Mouse (Mus musculus): ENCODE measurements at regions not wholly inside any gene's neighbourhood (a gene's known extent, or its start where the extent isn't known, plus 50 kb on each side); places are given as distances from the start of the nearest gene placed in this dataset.

- Histone ChIP-seq H3K27me3 (ENCODE audit: low read depth, poor library complexity, severe bottlenecking) (no peaks in the 10 kb centered on the region), H3K4me3 (no peak overlapping the region), H3K4me1 (peaks cover 5% of the 10 kb centered on the region; the same call in 1 of the 2 replicates), H3K9me3 (replicated peaks) (no peaks in the 10 kb centered on the region), H3K36me3 (no peaks in the 10 kb centered on the region), H3K27ac (no peak overlapping the region)
- no peak for DNase-seq (ENCODE audit: low spot score)
These were observed 301.2 kb upstream of the Chl1 start for GRCm38 (mm10) chr6:103209202-103209601.

- H3K9me3 ChIP-seq (replicated peaks): no peaks in the 10 kb centered on the region
- H3K4me1 ChIP-seq: peaks cover 5% of the 10 kb centered on the region; the same call in 1 of the 2 replicates
- no peak for DNase-seq (ENCODE audit: low spot score)
- 69% methylated on average over 6 of the region's 6 CpGs for WGBS
- no peak overlapping the region for H3K4me3 ChIP-seq
- H3K27me3 ChIP-seq (ENCODE audit: low read depth, poor library complexity, severe bottlenecking): no peaks in the 10 kb centered on the region
- H3K36me3 ChIP-seq: no peaks in the 10 kb centered on the region
- H3K27ac ChIP-seq: no peak overlapping the region
These were observed 297.2 kb upstream of the Chl1 start for GRCm38 (mm10) chr6:103213160-103213559.

- Histone ChIP-seq H3K4me1 (no peaks in the 10 kb centered on the region), H3K27ac (no peak overlapping the region), H3K36me3 (no peaks in the 10 kb centered on the region), H3K27me3 (ENCODE audit: low read depth, poor library complexity, severe bottlenecking) (no peaks in the 10 kb centered on the region), H3K4me3 (no peak overlapping the region), H3K9me3 (replicated peaks) (no peaks in the 10 kb centered on the region; the same call in 1 of the 2 replicates)
- no peak for DNase-seq (ENCODE audit: low spot score)
These were observed 273.5 kb upstream of the Chl1 start for GRCm38 (mm10) chr6:103236896-103237295.

- 87% methylated on average over 5 of the region's 5 CpGs for WGBS
- H3K36me3 ChIP-seq: no peaks in the 10 kb centered on the region
- no peak overlapping the region for H3K27ac ChIP-seq
- H3K4me1 ChIP-seq: no peaks in the 10 kb centered on the region
- no peak overlapping the region for H3K4me3 ChIP-seq
- H3K27me3 ChIP-seq (ENCODE audit: low read depth, poor library complexity, severe bottlenecking): no peaks in the 10 kb centered on the region
- DNase-seq (ENCODE audit: low spot score): no peak
- no peaks in the 10 kb centered on the region for H3K9me3 ChIP-seq (replicated peaks)
These were observed 241.4 kb upstream of the Chl1 start for GRCm38 (mm10) chr6:103268984-103269383.

GRCm38 (mm10) chr6:103272216-103272615, 238.2 kb upstream of the Chl1 start:
- Histone ChIP-seq H3K4me3 (no peak overlapping the region), H3K27me3 (ENCODE audit: low read depth, poor library complexity, severe bottlenecking) (no peaks in the 10 kb centered on the region), H3K36me3 (no peaks in the 10 kb centered on the region), H3K27ac (no peak overlapping the region), H3K9me3 (replicated peaks) (no peaks in the 10 kb centered on the region), H3K4me1 (no peaks in the 10 kb centered on the region)
- no peak for DNase-seq (ENCODE audit: low spot score)
- WGBS: 79% methylated on average over 3 of the region's 3 CpGs

- Histone ChIP-seq H3K27me3 (ENCODE audit: low read depth, poor library complexity, severe bottlenecking) (no peaks in the 10 kb centered on the region), H3K4me1 (no peaks in the 10 kb centered on the region), H3K9me3 (replicated peaks) (no peaks in the 10 kb centered on the region), H3K36me3 (no peaks in the 10 kb centered on the region), H3K27ac (no peak overlapping the region), H3K4me3 (no peak overlapping the region)
- WGBS: 71% methylated on average over 4 of the region's 4 CpGs
- DNase-seq (ENCODE audit: low spot score): no peak
These were observed 235.3 kb upstream of the Chl1 start for GRCm38 (mm10) chr6:103275071-103275470.

- no peaks in the 10 kb centered on the region for H3K27me3 ChIP-seq (ENCODE audit: low read depth, poor library complexity, severe bottlenecking)
- no peaks in the 10 kb centered on the region for H3K36me3 ChIP-seq
- H3K27ac ChIP-seq: no peak overlapping the region
- H3K9me3 ChIP-seq (replicated peaks): no peaks in the 10 kb centered on the region
- WGBS: 23% methylated on average over 2 of the region's 2 CpGs
- H3K4me1 ChIP-seq: no peaks in the 10 kb centered on the region
- DNase-seq (ENCODE audit: low spot score): no peak
- no peak overlapping the region for H3K4me3 ChIP-seq
These were observed 234.9 kb upstream of the Chl1 start for GRCm38 (mm10) chr6:103275476-103275875.

- Histone ChIP-seq H3K27ac (no peak overlapping the region), H3K4me1 (no peaks in the 10 kb centered on the region), H3K27me3 (ENCODE audit: low read depth, poor library complexity, severe bottlenecking) (no peaks in the 10 kb centered on the region), H3K36me3 (no peaks in the 10 kb centered on the region), H3K4me3 (no peak overlapping the region), H3K9me3 (replicated peaks) (no peaks in the 10 kb centered on the region)
- 79% methylated on average over 6 of the region's 6 CpGs for WGBS
- no peak for DNase-seq (ENCODE audit: low spot score)
These were observed 214.4 kb upstream of the Chl1 start for GRCm38 (mm10) chr6:103296015-103296414.

GRCm38 (mm10) chr6:103306420-103307249, 203.8 kb upstream of the Chl1 start:
- Histone ChIP-seq H3K27me3 (ENCODE audit: low read depth, poor library complexity, severe bottlenecking) (no peaks in the 10 kb centered on the region), H3K9me3 (replicated peaks) (no peaks in the 10 kb centered on the region), H3K4me3 (no peak overlapping the region), H3K36me3 (no peaks in the 10 kb centered on the region), H3K4me1 (no peaks in the 10 kb centered on the region), H3K27ac (no peak overlapping the region)
- no peak for DNase-seq (ENCODE audit: low spot score)
- WGBS: 55% methylated on average over 8 of the region's 8 CpGs

GRCm38 (mm10) chr6:103307250-103307580, 203.2 kb upstream of the Chl1 start:
- H3K36me3 ChIP-seq: no peaks in the 10 kb centered on the region
- no peaks in the 10 kb centered on the region for H3K27me3 ChIP-seq (ENCODE audit: low read depth, poor library complexity, severe bottlenecking)
- no peak overlapping the region for H3K27ac ChIP-seq
- H3K4me1 ChIP-seq: no peaks in the 10 kb centered on the region
- no peaks in the 10 kb centered on the region for H3K9me3 ChIP-seq (replicated peaks)
- H3K4me3 ChIP-seq: no peak overlapping the region
- DNase-seq (ENCODE audit: low spot score): no peak
- 41% methylated on average over 3 of the region's 3 CpGs for WGBS

- H3K27ac ChIP-seq: no peak overlapping the region
- no peaks in the 10 kb centered on the region for H3K36me3 ChIP-seq
- no peak overlapping the region for H3K4me3 ChIP-seq
- no peaks in the 10 kb centered on the region for H3K4me1 ChIP-seq
- no peak for DNase-seq (ENCODE audit: low spot score)
- no peaks in the 10 kb centered on the region for H3K9me3 ChIP-seq (replicated peaks)
- H3K27me3 ChIP-seq (ENCODE audit: low read depth, poor library complexity, severe bottlenecking): no peaks in the 10 kb centered on the region
- 96% methylated on average over 6 of the region's 6 CpGs for WGBS
These were observed 198.2 kb upstream of the Chl1 start for GRCm38 (mm10) chr6:103312149-103312548.

GRCm38 (mm10) chr6:103312935-103313334, 197.5 kb upstream of the Chl1 start:
- Histone ChIP-seq H3K4me3 (no peak overlapping the region), H3K4me1 (peaks cover 6% of the 10 kb centered on the region), H3K36me3 (no peaks in the 10 kb centered on the region), H3K9me3 (replicated peaks) (no peaks in the 10 kb centered on the region), H3K27ac (no peak overlapping the region), H3K27me3 (ENCODE audit: low read depth, poor library complexity, severe bottlenecking) (no peaks in the 10 kb centered on the region)
- no peak for DNase-seq (ENCODE audit: low spot score)
- 90% methylated on average over 5 of the region's 5 CpGs for whole genome bisulfite sequencing

GRCm38 (mm10) chr6:103318081-103318480, 192.3 kb upstream of the Chl1 start:
- H3K4me3 ChIP-seq: no peak overlapping the region
- no peaks in the 10 kb centered on the region for H3K27me3 ChIP-seq (ENCODE audit: low read depth, poor library complexity, severe bottlenecking)
- H3K9me3 ChIP-seq (replicated peaks): no peaks in the 10 kb centered on the region
- H3K36me3 ChIP-seq: no peaks in the 10 kb centered on the region
- H3K27ac ChIP-seq: no peak overlapping the region
- DNase-seq (ENCODE audit: low spot score): no peak
- peaks cover 16% of the 10 kb centered on the region for H3K4me1 ChIP-seq
- 6% methylated on average over 6 of the region's 6 CpGs for WGBS
